Mouse (Mus musculus): ENCODE measurements around the gene Elf1.

DNA sequence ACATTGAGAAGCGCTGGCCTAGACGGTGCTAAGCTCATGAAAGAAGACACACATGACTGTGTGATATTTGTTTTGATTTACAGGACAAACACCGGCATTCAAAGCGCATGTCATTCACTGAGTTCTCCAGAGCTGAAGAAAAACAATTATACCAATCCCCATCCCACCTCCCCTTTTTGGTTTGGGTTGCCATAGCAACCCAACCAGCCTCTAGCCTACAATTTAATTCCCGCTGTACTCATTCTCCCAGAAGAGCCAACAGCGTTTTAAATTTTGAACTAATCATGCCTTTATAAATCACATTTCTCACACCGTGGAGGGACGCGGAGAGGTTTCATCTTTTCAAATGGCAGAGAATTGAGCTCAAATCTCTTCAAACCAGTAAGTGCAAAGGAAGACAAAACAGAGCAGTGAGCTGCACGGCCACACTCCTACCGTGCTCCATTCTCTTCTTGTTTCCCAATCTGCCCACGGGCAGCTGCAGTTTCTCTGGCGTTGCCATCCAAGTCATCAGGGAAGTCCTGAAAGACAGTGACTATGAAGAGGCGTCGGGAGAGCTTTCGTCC lies 35.9 kb upstream of the Elf1 start:
- no peak for TF ChIP-seq GATA1 (IDR thresholded peaks at IDR 0.05; ENCODE audit: borderline replicate concordance, low read length)
- TF ChIP-seq FLI1 (IDR thresholded peaks at IDR 0.05; ENCODE audit: low read length): no peak

Measured in megakaryocyte, embryonic 14.5 days (primary cell).